Mouse (Mus musculus): ENCODE data around the gene C1galt1.

C1galt1 gene

GRCm38 (mm10) chr6:7861033-7861432, 16.4 kb downstream of the C1galt1 start:
- DNase-seq: no peak

- no peak for DNase-seq
Measured at GRCm38 (mm10) chr6:7863354-7863753, 18.7 kb downstream of the C1galt1 start.

GRCm38 (mm10) chr6:7876836-7877235, 32.2 kb downstream of the C1galt1 start:
- no peak for DNase-seq

- no peak for DNase-seq
Measured at GRCm38 (mm10) chr6:7881595-7882128, 37.0 kb downstream of the C1galt1 start.

GRCm38 (mm10) chr6:7882520-7882919, 37.9 kb downstream of the C1galt1 start:
- DNase-seq: peak; percentile 84

GRCm38 (mm10) chr6:7885994-7886684, 41.5 kb downstream of the C1galt1 start:
- DNase-seq: no peak

GRCm38 (mm10) chr6:7886685-7887004, 42.0 kb downstream of the C1galt1 start:
- no peak for DNase-seq

GRCm38 (mm10) chr6:7896339-7896738, 51.7 kb downstream of the C1galt1 start:
- no peak for DNase-seq

GRCm38 (mm10) chr6:7912015-7912414, 67.4 kb downstream of the C1galt1 start:
- DNase-seq: no peak

All from lung, postnatal 10 days (tissue).